Mouse (Mus musculus): ENCODE data around the gene Olfr518. TPM values are rescaled to one million over a fixed set of nuclear protein-coding genes. Genes with fewer than 3 reads are reported as not detected.

Gene Olfr518
- polyA plus RNA-seq (2021; fragmentation: Nextera tagmentation): not detected in 2 replicates
- long read RNA-seq, experiment 1: 0 reads
- long read RNA-seq, experiment 2: 0 reads

GRCm38 (mm10) chr7:108884906-108885305 lies at the start of gene Olfr518:
Gene Olfr518 (minus strand): TSS chr7:108885006.

GRCm38 (mm10) chr7:108933794-108934731 lies 49.3 kb upstream of the Olfr518 start, which contains the start of gene Eif3f:
Gene Eif3f (plus strand): TSS chr7:108934417.

GRCm38 (mm10) chr7:108929726-108930393 lies 45.1 kb upstream of the Olfr518 start, which contains the start of gene Nlrp10:
Gene Nlrp10 (minus strand): TSS chr7:108930178.

DNA sequence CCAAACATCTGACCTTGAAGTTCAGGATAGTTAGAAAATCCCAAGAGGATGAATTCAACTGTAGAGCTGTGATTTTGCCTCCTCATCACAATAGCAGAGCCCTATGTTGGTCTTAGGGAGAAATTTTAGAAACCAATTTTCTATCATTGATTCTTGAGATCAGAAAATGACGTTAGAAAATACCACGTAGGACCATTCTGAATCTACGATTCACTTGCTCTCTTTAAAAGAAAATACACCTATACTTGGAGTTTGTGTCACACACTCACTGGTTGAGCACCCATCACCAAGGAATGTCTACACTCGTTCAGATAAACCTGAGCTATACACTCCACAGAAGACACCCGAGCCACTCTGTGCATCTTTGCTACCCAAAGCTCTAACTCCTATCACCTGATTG lies 9.5 kb upstream of the Olfr518 start, which contains the start of gene Olfr519:
Gene Olfr519 (minus strand): TSS at position 101 of the 400 bp plus-strand sequence.

DNA sequence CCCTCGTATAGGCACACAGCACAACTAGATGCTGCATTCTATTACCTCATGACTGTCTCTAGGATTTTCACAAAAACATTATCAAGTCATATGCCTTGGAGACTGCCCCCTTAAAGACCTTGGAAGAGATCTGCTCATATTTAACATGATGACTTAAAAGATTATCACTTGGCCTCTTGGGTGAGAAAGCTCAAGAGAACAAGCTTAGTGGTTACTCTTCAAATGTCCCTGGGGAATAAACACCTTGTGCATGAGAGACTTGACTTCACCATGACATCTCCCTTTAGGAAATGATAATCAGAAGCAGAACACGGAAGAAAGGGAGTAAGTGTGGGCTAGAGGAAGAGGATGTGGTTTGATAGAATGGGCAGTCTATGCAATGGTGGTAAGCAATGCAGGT lies 12.5 kb downstream of the Olfr518 start, which contains the start of gene Olfr517:
Gene Olfr517 (minus strand): TSS at position 101 of the 400 bp plus-strand sequence.

DNA sequence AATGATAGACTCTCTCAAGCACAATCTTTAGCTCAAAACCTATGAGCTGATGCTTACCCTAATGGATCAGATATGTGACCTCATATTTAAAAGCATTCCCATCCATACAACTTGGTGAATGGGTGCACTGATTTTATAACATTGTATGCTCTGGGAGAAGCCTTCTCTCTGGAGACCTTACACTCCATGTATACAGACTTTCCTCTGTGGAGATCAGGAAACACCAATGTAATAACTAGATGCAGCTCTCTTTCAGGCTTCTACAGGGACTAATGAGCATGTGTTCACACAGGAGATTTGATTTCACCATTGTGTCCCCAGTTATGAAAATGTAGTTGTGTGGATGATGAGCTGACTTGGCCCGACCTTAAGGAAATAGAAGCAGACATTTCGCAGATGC lies 34.4 kb downstream of the Olfr518 start, which contains the start of gene Olfr516:
Gene Olfr516 (minus strand): TSS at position 101 of the 400 bp plus-strand sequence.

Other genes with a start within 250 kb of the Olfr518 start
- gene Olfr509, start 233.1 kb downstream of the Olfr518 start, polyA plus RNA-seq (2021; fragmentation: Nextera tagmentation): not detected in 2 replicates
- not detected in 2 replicates for gene Olfr510, start 218.6 kb downstream of the Olfr518 start, polyA plus RNA-seq (2021; fragmentation: Nextera tagmentation)
- gene Olfr512, start 171.7 kb downstream of the Olfr518 start, polyA plus RNA-seq (2021; fragmentation: Nextera tagmentation): not detected in 2 replicates
- gene Olfr513, start 134.0 kb downstream of the Olfr518 start, polyA plus RNA-seq (2021; fragmentation: Nextera tagmentation): not detected in 2 replicates
- not detected in 2 replicates for gene Olfr514, start 59.0 kb downstream of the Olfr518 start, polyA plus RNA-seq (2021; fragmentation: Nextera tagmentation)
- not detected in 2 replicates for gene Olfr516, start 34.5 kb downstream of the Olfr518 start, polyA plus RNA-seq (2021; fragmentation: Nextera tagmentation)
- not detected in 2 replicates for gene Olfr517, start 12.6 kb downstream of the Olfr518 start, polyA plus RNA-seq (2021; fragmentation: Nextera tagmentation)
- not detected in 2 replicates for gene Olfr519, start 9.4 kb upstream of the Olfr518 start, polyA plus RNA-seq (2021; fragmentation: Nextera tagmentation)
- 0.08 and 0.21 TPM in 2 replicates for gene Nlrp10, start 45.2 kb upstream of the Olfr518 start, polyA plus RNA-seq (2021; fragmentation: Nextera tagmentation)
- 134 and 167 TPM in 2 replicates for gene Eif3f, start 49.4 kb upstream of the Olfr518 start, polyA plus RNA-seq (2021; fragmentation: Nextera tagmentation)
- gene Tub, start 65.3 kb upstream of the Olfr518 start, polyA plus RNA-seq (2021; fragmentation: Nextera tagmentation): 11.8 and 13.6 TPM in 2 replicates
- gene Ric3, start 198.3 kb upstream of the Olfr518 start, polyA plus RNA-seq (2021; fragmentation: Nextera tagmentation): 35.4 and 43.4 TPM in 2 replicates